ENCODE assay signal across 10 mouse cellular contexts in the genomic region with DNA sequence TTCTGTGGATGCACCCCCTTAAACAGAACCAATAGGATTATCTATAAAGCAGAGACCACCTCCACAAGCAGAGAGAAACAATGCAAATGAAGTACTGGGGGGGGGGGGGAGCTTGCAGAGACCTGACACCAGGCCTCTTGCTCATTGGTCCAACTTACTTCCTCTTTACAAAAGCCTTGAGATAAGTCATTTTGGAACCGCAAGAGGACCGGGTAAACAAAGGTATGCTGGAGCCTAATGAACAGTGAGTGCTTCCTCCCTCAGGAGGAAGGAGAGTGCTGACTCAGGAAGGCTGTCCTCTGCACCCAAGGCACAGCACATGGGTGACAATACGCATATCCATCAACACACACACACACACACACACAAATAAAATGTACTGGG. TPM values are rescaled to one million over a fixed set of nuclear protein-coding genes. Genes with fewer than 3 reads are reported as not detected.
DNase-seq lines count a peak whose midpoint lies in the region; ATAC-seq and TF ChIP-seq lines count a peak whose summit lies in the region.
"Had no signal": no experiment of that assay in that cellular context is flagged by ENCODE, and none has a peak within 500 bp of the region (broad histone marks: within the 10 kb centered on the region; RNA-seq: fewer than 3 reads in every experiment).

No protein-coding gene starts in this region.

- H3K4me1 ChIP-seq in heart, embryonic 11.5 days (ENCODE audit: control insufficient read depth, insufficient read depth, low read length) = 0 out of 2 replicates have a peak, but pooled peaks cover 2% of the 10 kb centered on the region
- H3K4me1 ChIP-seq in midbrain, embryonic 13.5 days (replicated peaks) = peaks cover 39% of the 10 kb centered on the region
- peaks cover 4% of the 10 kb centered on the region; the same call in 1 of the 2 replicates for H3K4me1 ChIP-seq in midbrain, postnatal 0 days (ENCODE audit: insufficient read depth, low read length)
- peaks cover 22% of the 10 kb centered on the region for H3K4me1 ChIP-seq in forebrain, embryonic 16.5 days (replicated peaks; ENCODE audit: control insufficient read depth, insufficient read depth, low read length)

- ATAC-seq in heart, embryonic 11.5 days (replicated peaks; ENCODE audit: insufficient number of reproducible peaks, low FRiP score, low TSS enrichment) = no peak
- ATAC-seq in midbrain, embryonic 13.5 days = no peak
- no peak for ATAC-seq in midbrain, postnatal 0 days (ENCODE audit: low FRiP score)
- peak; percentile 39 for ATAC-seq in inflammation-experienced regulatory T-cells, adult 6 months
- ATAC-seq in forebrain, embryonic 16.5 days = no peak

- 14% methylated on average over 3 of the region's 3 CpGs for WGBS in heart, embryonic 11.5 days (ENCODE audit: insufficient replicate concordance)
- 24% methylated on average over 3 of the region's 3 CpGs for WGBS in midbrain, embryonic 13.5 days
- WGBS in midbrain, postnatal 0 days = 25% methylated on average over 3 of the region's 3 CpGs
- 24% methylated on average over 3 of the region's 3 CpGs for WGBS in forebrain, embryonic 16.5 days

- H3K27me3 ChIP-seq in heart, embryonic 11.5 days (ENCODE audit: control insufficient read depth, insufficient read depth, low read length) = no peaks in the 10 kb centered on the region
- H3K27me3 ChIP-seq in midbrain, embryonic 13.5 days = peaks cover 39% of the 10 kb centered on the region
- peaks cover 8% of the 10 kb centered on the region; the same call in 1 of the 2 replicates for H3K27me3 ChIP-seq in midbrain, postnatal 0 days (ENCODE audit: insufficient read depth, low read length)
- H3K27me3 ChIP-seq in splenic B cell, adult 2 months (ENCODE audit: control insufficient read depth, insufficient read depth, low read length, poor library complexity, severe bottlenecking) = no peaks in the 10 kb centered on the region; the same call in 1 of the 2 replicates
- peaks cover 22% of the 10 kb centered on the region for H3K27me3 ChIP-seq in forebrain, embryonic 16.5 days (replicated peaks; ENCODE audit: control insufficient read depth, insufficient read depth, low read length)

- H3K9ac ChIP-seq in heart, embryonic 11.5 days (ENCODE audit: low read depth, low read length) = peak overlapping the region; percentile 68; the same call in 1 of the 2 replicates
- H3K9ac ChIP-seq in midbrain, embryonic 13.5 days (replicated peaks) = no peak overlapping the region
- H3K9ac ChIP-seq in midbrain, postnatal 0 days (replicated peaks; ENCODE audit: low read length, poor library complexity, severe bottlenecking) = no peak overlapping the region
- no peak overlapping the region for H3K9ac ChIP-seq in forebrain, embryonic 16.5 days (replicated peaks; ENCODE audit: low read depth, low read length)

- H3K4me2 ChIP-seq in heart, embryonic 11.5 days = peak overlapping the region; percentile 80
- H3K4me2 ChIP-seq in midbrain, embryonic 13.5 days (replicated peaks) = peak overlapping the region; percentile 71; the same call in 1 of the 2 replicates
- no peak overlapping the region for H3K4me2 ChIP-seq in midbrain, postnatal 0 days (ENCODE audit: low read depth, low read length, poor library complexity, severe bottlenecking)
- H3K4me2 ChIP-seq in forebrain, embryonic 16.5 days (ENCODE audit: low read length) = no peak overlapping the region

- no peak for DNase-seq in heart, adult 8-10 months (ENCODE audit: low spot score)
- DNase-seq in midbrain, postnatal 0 days (ENCODE audit: low spot score) = no peak
- peak; percentile 81 for DNase-seq in splenic B cell, adult 2 months (ENCODE audit: low read depth, low spot score)
- DNase-seq in cerebellum, adult 9-11 months = no peak
- DNase-seq: cerebellum, adult 8-10 months had no signal

- peak overlapping the region; percentile 56 for H3K4me3 ChIP-seq in heart, embryonic 11.5 days (ENCODE audit: low read depth, low read length)
- H3K4me3 ChIP-seq in midbrain, embryonic 13.5 days (replicated peaks) = no peak overlapping the region
- H3K4me3 ChIP-seq in midbrain, postnatal 0 days (ENCODE audit: low read depth, low read length) = no peak overlapping the region
- no peak overlapping the region for H3K4me3 ChIP-seq in forebrain, embryonic 16.5 days (replicated peaks; ENCODE audit: low read length)

- peak overlapping the region; percentile 79 for H3K27ac ChIP-seq in heart, embryonic 11.5 days (ENCODE audit: low read depth, low read length)
- no peak overlapping the region for H3K27ac ChIP-seq in midbrain, embryonic 13.5 days
- H3K27ac ChIP-seq in midbrain, postnatal 0 days (ENCODE audit: low read depth, low read length) = no peak overlapping the region
- no peak overlapping the region for H3K27ac ChIP-seq in forebrain, embryonic 16.5 days (ENCODE audit: low read length)

- no peaks in the 10 kb centered on the region for H3K36me3 ChIP-seq in heart, embryonic 11.5 days (ENCODE audit: control insufficient read depth, insufficient read depth, low read length)
- H3K36me3 ChIP-seq in midbrain, embryonic 13.5 days = peaks cover 11% of the 10 kb centered on the region
- H3K36me3 ChIP-seq in midbrain, postnatal 0 days (ENCODE audit: insufficient read depth, low read length) = peaks cover 3% of the 10 kb centered on the region; the same call in 1 of the 2 replicates
- no peaks in the 10 kb centered on the region for H3K36me3 ChIP-seq in splenic B cell, adult 2 months (ENCODE audit: control insufficient read depth, insufficient read depth, low read length, poor library complexity, severe bottlenecking)
- no peaks in the 10 kb centered on the region for H3K36me3 ChIP-seq in forebrain, embryonic 16.5 days (ENCODE audit: control insufficient read depth, insufficient read depth)

- TF ChIP-seq CTCF in midbrain, postnatal 0 days (IDR thresholded peaks at IDR 0.05) = no peak

- H3K9me3 ChIP-seq in heart, embryonic 11.5 days (replicated peaks; ENCODE audit: control insufficient read depth, low read length) = no peaks in the 10 kb centered on the region
- no peaks in the 10 kb centered on the region for H3K9me3 ChIP-seq in midbrain, embryonic 13.5 days
- H3K9me3 ChIP-seq in midbrain, postnatal 0 days (ENCODE audit: low read length) = no peaks in the 10 kb centered on the region
- H3K9me3 ChIP-seq in forebrain, embryonic 16.5 days (ENCODE audit: control insufficient read depth, low read length) = no peaks in the 10 kb centered on the region

RNA-seq across cellular contexts. Expression of a gene that starts 0.4 kb away (rescaled TPM):
- 1.6 and 2.1 TPM in 2 replicates for polyA plus RNA-seq in heart, embryonic 11.5 days (2014; fragmentation: Nextera tagmentation; extraction: Ambion mirVana)
- total RNA-seq in heart, adult 8-10 months (2022) = not detected
- polyA plus RNA-seq in midbrain, embryonic 13.5 days (2015; fragmentation: Nextera tagmentation; extraction: Ambion mirVana) = 0.53 TPM in 1 of 2 replicates, not detected in the other
- total RNA-seq in midbrain, postnatal 0 days (2014; rRNA removed) = not detected in 2 replicates
- not detected in 2 replicates for polyA plus RNA-seq in midbrain, postnatal 0 days (2015; fragmentation: Nextera tagmentation; extraction: Ambion mirVana)
- polyA plus RNA-seq in inflammation-experienced regulatory T-cells, adult 6 months (2017; shearing (Covaris generic)) = 1 to 10 TPM in 1 of 3 experiments, not detected in 2; 4.0 TPM
- polyA plus RNA-seq in forebrain, embryonic 16.5 days (2015; fragmentation: Nextera tagmentation; extraction: Ambion mirVana) = not detected in 2 replicates
- polyA plus RNA-seq: gonadal fat pad, adult 2 months had no signal

RNA-seq across cellular contexts. Expression of a gene that starts 1.8 kb away (rescaled TPM):
- polyA plus RNA-seq in heart, embryonic 11.5 days (2014; fragmentation: Nextera tagmentation; extraction: Ambion mirVana) = 33.3 and 34.1 TPM in 2 replicates
- 1 to 10 TPM; 4.8 to 8.0 (median 6.0) TPM for total RNA-seq in heart, adult 8-10 months (2022)
- polyA plus RNA-seq in midbrain, embryonic 13.5 days (2015; fragmentation: Nextera tagmentation; extraction: Ambion mirVana) = 67.2 and 84.3 TPM in 2 replicates
- 36.3 and 42.7 TPM in 2 replicates for total RNA-seq in midbrain, postnatal 0 days (2014; rRNA removed)
- 24.1 and 25.1 TPM in 2 replicates for polyA plus RNA-seq in midbrain, postnatal 0 days (2015; fragmentation: Nextera tagmentation; extraction: Ambion mirVana)
- 10 to 100 TPM; 46.9 to 59.2 (median 50.1) TPM for polyA plus RNA-seq in inflammation-experienced regulatory T-cells, adult 6 months (2017; shearing (Covaris generic))
- 88.1 and 95.5 TPM in 2 replicates for polyA plus RNA-seq in forebrain, embryonic 16.5 days (2015; fragmentation: Nextera tagmentation; extraction: Ambion mirVana)

RNA-seq across cellular contexts. Expression of a gene that starts 20.1 kb away (rescaled TPM):
- 28.9 and 31.5 TPM in 2 replicates for polyA plus RNA-seq in heart, embryonic 11.5 days (2014; fragmentation: Nextera tagmentation; extraction: Ambion mirVana)
- total RNA-seq in heart, adult 8-10 months (2022) = 100 to 1,000 TPM; 166 to 198 (median 187) TPM
- polyA plus RNA-seq in midbrain, embryonic 13.5 days (2015; fragmentation: Nextera tagmentation; extraction: Ambion mirVana) = 8.0 and 9.1 TPM in 2 replicates
- total RNA-seq in midbrain, postnatal 0 days (2014; rRNA removed) = 25.3 and 44.3 TPM in 2 replicates
- 13.6 and 16.0 TPM in 2 replicates for polyA plus RNA-seq in midbrain, postnatal 0 days (2015; fragmentation: Nextera tagmentation; extraction: Ambion mirVana)
- polyA plus RNA-seq in inflammation-experienced regulatory T-cells, adult 6 months (2017; shearing (Covaris generic)) = 1 to 10 TPM in 1 of 3 experiments, under 1 TPM in 2; 0.45 to 1.2 (median 0.50) TPM
- polyA plus RNA-seq in forebrain, embryonic 16.5 days (2015; fragmentation: Nextera tagmentation; extraction: Ambion mirVana) = 13.3 and 18.2 TPM in 2 replicates

Comparison
In these comparisons a context has a peak if more than half of its experiments do, and no peak if none do; other contexts are left out.
1. H3K4me2 ChIP-seq: peak in heart, embryonic 11.5 days (single experiment) and midbrain, embryonic 13.5 days (single experiment); none in midbrain, postnatal 0 days (single experiment) and forebrain, embryonic 16.5 days (single experiment).